Mouse (Mus musculus) G1E (cell line): ENCODE data around the gene Sesn3.

Experiments
- CTCF ChIP-seq: IDR thresholded peaks from 2 replicates; pipeline ENCODE4 v1.5.1; 2012; ENCODE audit warnings: low read depth, low read length, inconsistent platforms, mixed read lengths
- GATA2 ChIP-seq: IDR thresholded peaks from 2 replicates; pipeline ENCODE4 v1.6.1; 2012; ENCODE audit warnings: low read depth, low read length, inconsistent platforms, borderline replicate concordance
- TAL1 ChIP-seq: conservative IDR thresholded peaks from 2 replicates; pipeline ENCODE4 v1.6.1; 2012; ENCODE audit warnings: low read depth, low read length, inconsistent platforms, mixed read lengths

DNA sequence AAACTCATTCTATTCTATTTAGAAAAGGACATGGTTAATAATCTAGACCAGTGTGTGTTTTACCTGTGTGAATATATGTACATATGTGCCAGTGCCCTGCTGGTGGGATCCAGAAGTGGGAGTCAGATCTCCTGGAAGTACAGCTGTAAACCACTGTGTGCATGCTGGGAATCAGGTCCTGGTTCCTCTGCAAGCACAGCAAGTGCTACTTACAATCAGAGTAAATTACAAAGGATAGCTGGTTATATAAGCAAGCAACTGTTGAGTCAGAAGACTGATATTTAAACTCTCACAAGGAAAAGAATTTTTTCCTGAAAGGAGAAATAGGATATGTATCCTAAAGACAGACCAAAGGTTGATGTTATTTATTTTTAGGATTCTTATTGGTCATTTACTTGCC lies 13.6 kb downstream of the Sesn3 start:
- TF ChIP-seq CTCF (no peak), GATA2 (no peak), TAL1 (no peak)
